Mouse (Mus musculus) T-helper 17 cell (primary cell): ENCODE results near the gene Muc13.

Source experiments
- in situ Hi-C, 2 experiments: fragments of 300-600 bp; cut with MboI, MseI; formaldehyde crosslinking; loops; 1 replicate in 1 of 2; 2 replicates in 1 of 2; pipeline ENCODE4 v1.15.1; 2025; ENCODE audit warnings: high pct_unique_total_duplicates in 2 of 2

The Muc13 gene

DNA sequence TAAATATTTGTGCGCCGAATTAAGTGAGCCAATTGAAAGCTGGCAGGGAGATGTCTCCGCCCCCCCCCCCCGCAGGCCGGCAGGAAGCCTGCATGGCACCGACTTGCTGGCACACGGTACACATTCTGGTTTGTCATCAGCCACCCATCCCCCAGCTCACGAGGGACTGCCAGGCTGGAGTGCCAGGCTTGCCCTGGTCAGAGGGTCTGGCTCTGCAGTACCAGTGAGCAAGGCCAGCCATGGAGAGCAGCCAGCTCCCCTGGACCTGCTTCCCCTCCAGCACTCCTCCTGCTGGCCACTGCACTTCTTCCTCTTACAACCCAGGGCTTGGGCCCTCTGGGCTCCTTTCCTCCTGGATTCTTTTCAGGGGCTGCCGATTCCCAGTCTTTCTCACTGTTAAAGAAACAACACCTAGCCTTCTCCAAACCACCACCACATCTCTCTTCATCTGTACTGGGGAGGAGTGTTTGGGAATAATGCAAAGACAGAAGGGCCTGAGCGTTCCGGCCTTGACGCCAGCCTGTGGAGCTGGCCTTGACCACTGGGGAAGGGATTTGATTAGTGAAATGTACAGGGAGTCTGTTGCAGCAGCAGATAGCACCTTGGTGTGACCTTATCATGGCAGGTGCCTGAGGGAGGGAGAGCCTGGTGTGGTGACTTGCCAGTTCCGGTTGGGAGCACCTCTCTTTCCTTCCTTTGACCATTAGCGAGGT lies 66.3 kb downstream of the Muc13 start:
- in situ Hi-C loops, result no loop called here

GRCm38 (mm10) chr16:33862406-33862805 lies 68.6 kb downstream of the Muc13 start:
- in situ Hi-C loops, result no loop called here

- in situ Hi-C loops, result no loop called here
Measured at GRCm38 (mm10) chr16:33863208-33863751, 69.4 kb downstream of the Muc13 start.
